Mouse (Mus musculus) megakaryocyte progenitor cell, adult 5-6 weeks (primary cell): ENCODE results near the gene Ccser2. TPM values are rescaled to one million over a fixed set of nuclear protein-coding genes. Genes with fewer than 3 reads are reported as not detected.
A peak's percentile ranks its signal among the peaks of the same experiment; 100 is the strongest.

Source experiments
- ATAC-seq: replicated peaks from 2 replicates; pipeline ENCODE4 v1.8.0; 2016; ENCODE audit warnings: mild to moderate bottlenecking, moderate TSS enrichment, inconsistent platforms; ENCODE audit not compliant: poor library complexity
- total RNA-seq, 2 experiments: library from RNA; stranded (forward) in 1 of 2; stranded (reverse) in 1 of 2; fragments of 157-497, 149-512 nt in 1 of 2; fragments of 200-1000 nt in 1 of 2; gene quantifications; 2 replicates each; pipeline versions ENCODE4 v1.2.3 to v1.2.4; 2015 to 2017

Ccser2 gene
- total RNA-seq, 2 experiments from 2014 or later, result 5.6 to 10.4 TPM

DNA sequence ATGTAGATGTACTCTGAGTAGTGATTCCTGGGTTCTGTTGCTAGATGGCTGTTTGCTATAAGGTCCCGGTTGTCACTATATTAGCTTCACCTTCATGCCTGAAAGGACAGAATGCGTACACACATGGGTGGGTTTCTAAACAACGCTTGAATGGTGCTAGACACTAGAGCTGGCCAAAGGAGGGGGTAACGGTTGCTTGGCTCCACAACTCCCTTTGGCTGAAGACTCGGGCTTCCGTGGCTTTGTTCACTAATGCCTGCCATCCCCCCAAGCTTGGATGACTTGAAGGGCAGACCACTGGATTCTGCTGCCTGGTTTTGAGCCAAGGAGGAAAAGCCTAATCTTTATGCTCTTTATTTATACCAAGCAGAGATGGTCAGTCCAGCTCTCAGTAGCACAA lies 98.3 kb downstream of the Ccser2 start:
- no peak for ATAC-seq

DNA sequence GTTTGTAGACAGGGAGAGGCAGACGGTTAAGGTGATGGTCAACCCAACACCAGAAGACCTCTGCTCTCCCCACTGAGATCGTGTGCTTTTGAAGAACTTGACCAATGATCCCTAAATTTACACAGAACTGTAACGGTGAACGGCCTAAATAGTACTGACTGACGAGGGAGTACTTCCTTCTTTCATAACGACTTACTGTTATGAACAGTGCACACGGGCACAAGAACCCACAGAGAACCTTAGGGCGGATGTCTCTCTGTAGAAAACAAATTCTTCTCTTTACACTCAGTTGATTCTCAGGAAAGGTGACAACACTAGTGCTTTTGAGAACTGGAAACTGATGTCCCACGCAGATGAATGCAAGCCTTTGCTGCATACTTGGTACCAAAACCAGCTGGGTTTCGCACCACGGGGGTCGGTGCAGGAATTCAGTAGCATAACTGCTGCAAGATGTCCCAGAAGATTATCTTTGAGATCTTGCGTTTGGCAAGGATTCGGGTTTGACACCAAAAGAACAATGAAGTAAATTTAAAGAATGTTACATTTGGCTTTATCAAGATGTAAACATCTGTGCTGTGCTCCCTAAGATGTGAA lies 99.7 kb downstream of the Ccser2 start:
- peak; percentile 54 for ATAC-seq

GRCm38 (mm10) chr14:36866966-36867700 lies 101.4 kb downstream of the Ccser2 start:
- ATAC-seq, result peak; percentile 62

GRCm38 (mm10) chr14:36863877-36864489 lies 104.6 kb downstream of the Ccser2 start:
- ATAC-seq, result peak; percentile 83

DNA sequence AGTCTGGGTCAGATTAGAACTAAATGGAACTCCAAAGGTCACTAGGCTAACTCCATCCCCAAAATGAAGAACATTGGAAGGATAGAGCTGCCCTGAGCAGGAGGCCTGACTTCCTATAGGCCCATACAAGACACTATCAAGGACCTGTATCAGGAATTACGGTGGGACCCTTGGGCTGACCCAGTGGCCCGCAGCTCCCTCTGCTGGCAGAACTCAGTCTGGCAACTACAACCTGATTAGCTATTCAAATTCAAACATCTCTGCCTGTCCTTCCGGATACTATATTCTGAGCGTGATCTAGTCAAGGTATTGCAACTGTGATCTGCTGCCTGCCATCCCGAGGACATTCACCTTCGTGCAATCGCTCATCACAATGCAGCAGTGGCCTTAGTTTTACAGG lies 106.2 kb downstream of the Ccser2 start:
- ATAC-seq, result peak; percentile 72

GRCm38 (mm10) chr14:36858932-36859331 lies 109.6 kb downstream of the Ccser2 start:
- no peak for ATAC-seq

DNA sequence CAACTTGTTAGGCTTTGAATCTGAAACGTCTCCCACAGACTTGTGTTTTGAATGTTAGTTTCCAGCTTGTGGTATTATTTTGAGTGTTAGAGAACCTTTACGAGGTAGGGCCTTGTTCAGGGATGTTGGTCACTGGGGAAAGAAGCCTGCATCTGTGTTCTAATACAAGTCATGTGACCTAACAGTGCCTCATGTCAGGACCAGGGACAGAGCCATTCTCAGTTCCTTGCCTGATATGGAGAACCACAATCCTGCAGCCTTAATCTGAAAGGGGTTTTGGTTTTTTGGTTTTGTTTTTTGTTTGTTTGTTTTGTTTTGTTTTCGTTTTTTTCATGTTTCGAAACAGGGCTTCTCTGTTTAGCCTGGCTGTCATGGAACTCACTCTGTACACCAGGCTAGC lies 115.6 kb downstream of the Ccser2 start:
- ATAC-seq, result no peak

GRCm38 (mm10) chr14:36848860-36849259 lies 119.7 kb downstream of the Ccser2 start:
- no peak for ATAC-seq

Other genes with a start within 250 kb of the Ccser2 start
- not detected in 2 replicates for gene Rgr, start 80.2 kb upstream of the Ccser2 start, total RNA-seq (2015)
- gene Rgr, start 80.2 kb upstream of the Ccser2 start, total RNA-seq (2017), result not detected in 2 replicates
- not detected in 2 replicates for gene Lrit1, start 86.1 kb upstream of the Ccser2 start, total RNA-seq (2015)
- gene Lrit1, start 86.1 kb upstream of the Ccser2 start, total RNA-seq (2017), result not detected in 2 replicates
- gene Lrit2, start 99.2 kb upstream of the Ccser2 start, total RNA-seq (2015), result not detected in 2 replicates
- not detected in 2 replicates for gene Lrit2, start 99.2 kb upstream of the Ccser2 start, total RNA-seq (2017)
- gene Cdhr1, start 129.6 kb upstream of the Ccser2 start, total RNA-seq (2015), result not detected in 2 replicates
- gene Cdhr1, start 129.6 kb upstream of the Ccser2 start, total RNA-seq (2017), result not detected in 2 replicates
- 1.7 and 2.1 TPM in 2 replicates for gene 2610528A11Rik, start 145.2 kb upstream of the Ccser2 start, total RNA-seq (2015)
- gene 2610528A11Rik, start 145.2 kb upstream of the Ccser2 start, total RNA-seq (2017), result 1.5 TPM in 1 of 2 replicates, not detected in the other
- 106 and 118 TPM in 2 replicates for gene Ghitm, start 166.5 kb upstream of the Ccser2 start, total RNA-seq (2015)
- 124 and 128 TPM in 2 replicates for gene Ghitm, start 166.5 kb upstream of the Ccser2 start, total RNA-seq (2017)